Mouse (Mus musculus): ENCODE results near the gene Fam19a2.

Fam19a2 gene

DNA sequence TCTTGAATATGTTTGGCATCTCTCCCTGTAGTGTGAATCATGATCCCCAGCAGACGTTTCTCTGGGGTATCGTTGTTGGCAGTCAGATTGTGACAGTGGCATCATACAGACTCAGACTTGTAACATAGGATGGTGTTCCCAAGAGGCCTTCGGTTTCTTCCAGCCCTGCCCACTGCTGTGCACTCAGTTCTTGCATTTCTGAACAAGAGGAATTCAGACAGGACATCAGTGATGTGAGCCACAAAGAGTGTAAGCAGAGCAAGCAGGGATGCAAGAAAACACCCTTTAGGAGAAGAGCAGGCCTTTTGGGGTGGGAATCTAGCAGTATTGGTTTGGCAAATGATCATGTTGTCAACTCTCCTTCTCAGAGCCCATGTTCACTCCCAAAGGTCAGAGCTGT lies 489.0 kb downstream of the Fam19a2 start:
- DNase-seq: no peak

DNA sequence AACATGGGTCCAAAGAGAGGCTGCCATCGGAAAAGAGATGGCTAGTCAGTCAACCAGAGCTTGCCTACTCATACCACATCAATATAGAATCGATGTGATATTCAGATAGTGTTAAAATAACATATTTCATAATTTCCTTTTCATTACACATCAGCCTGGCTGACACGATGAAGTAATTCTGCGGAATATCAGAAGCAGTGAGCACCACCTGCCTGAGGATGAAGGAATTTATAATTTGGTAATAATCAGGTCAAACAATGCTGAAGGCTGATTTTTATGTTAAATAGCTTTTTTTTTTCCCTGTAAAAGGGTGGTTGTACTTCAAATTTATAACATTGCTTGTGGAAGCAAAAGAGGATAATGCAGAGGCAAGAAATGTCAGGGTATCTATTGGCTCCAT lies 490.2 kb downstream of the Fam19a2 start:
- DNase-seq: no peak

DNA sequence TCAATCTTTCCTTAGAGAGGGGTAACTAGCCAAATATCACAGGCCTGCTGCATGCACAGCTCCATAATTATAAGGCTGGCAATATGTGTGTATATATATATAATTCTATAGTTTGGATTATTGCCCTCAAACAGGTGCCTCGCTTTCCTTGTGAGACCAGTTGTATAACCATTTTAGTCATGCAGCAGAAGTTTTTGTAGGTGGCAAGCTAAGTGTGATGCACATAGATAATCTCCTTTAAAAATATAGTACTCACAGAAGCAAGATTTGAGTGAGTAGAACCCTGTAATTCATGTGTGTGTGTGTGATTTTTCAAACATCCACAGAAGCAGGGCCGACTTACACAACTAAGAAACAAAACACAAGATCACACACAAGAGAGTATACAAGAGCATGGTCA lies 525.6 kb downstream of the Fam19a2 start:
- DNase-seq: no peak

Measured in kidney, adult 11 months (tissue).